11 mouse cellular contexts compared by ENCODE assay signal in genomic region chr8:115529568-115530342, GRCm38 (mm10).
A peak's percentile ranks its signal among the peaks of the same experiment; 100 is the strongest.
DNase-seq lines count a peak whose midpoint lies in the region; ATAC-seq and TF ChIP-seq lines count a peak whose summit lies in the region.
"Had no signal": no experiment of that assay in that cellular context is flagged by ENCODE, and none has a peak within 500 bp of the region (broad histone marks: within the 10 kb centered on the region; RNA-seq: fewer than 3 reads in every experiment).

No protein-coding gene starts in this region.

- no peak overlapping the region for H3K4me3 ChIP-seq in forebrain, embryonic 13.5 days
- no peak overlapping the region for H3K4me3 ChIP-seq in midbrain, postnatal 0 days (ENCODE audit: low read depth, low read length)
- H3K4me3 ChIP-seq: erythroblast, embryonic 14.5 days had no signal

- no peak for ATAC-seq in forebrain, embryonic 13.5 days
- no peak for ATAC-seq in midbrain, postnatal 0 days (ENCODE audit: low FRiP score)

- TF ChIP-seq CTCF in midbrain, postnatal 0 days (IDR thresholded peaks at IDR 0.05) = no peak

- DNase-seq in left cerebral cortex, adult 11 months (ENCODE audit: low spot score) = peak; percentile 13
- no peak for DNase-seq in left cerebral cortex, postnatal 4 days
- peak; percentile 77 for DNase-seq in brain, adult 2 months (ENCODE audit: low read depth, low spot score)
- peak; percentile 55 for DNase-seq in induced T-regulatory cell, adult 2 months (ENCODE audit: low read depth)
- peak; percentile 7 for DNase-seq in lung, postnatal 14 days
- no peak for DNase-seq in gastrocnemius, postnatal 4 days (ENCODE audit: low spot score in 2 of 2)
- DNase-seq in midbrain, postnatal 0 days (ENCODE audit: low spot score) = no peak

- H3K9ac ChIP-seq in forebrain, embryonic 13.5 days = no peak overlapping the region
- H3K9ac ChIP-seq in midbrain, postnatal 0 days (replicated peaks; ENCODE audit: low read length, poor library complexity, severe bottlenecking) = no peak overlapping the region

- WGBS in forebrain, embryonic 13.5 days = 65% methylated on average over 14 of the region's 14 CpGs
- WGBS in midbrain, postnatal 0 days = 47% methylated on average over 14 of the region's 14 CpGs

- no peak overlapping the region for H3K27ac ChIP-seq in forebrain, embryonic 13.5 days
- H3K27ac ChIP-seq in midbrain, postnatal 0 days (ENCODE audit: low read depth, low read length) = no peak overlapping the region
- H3K27ac ChIP-seq: macrophage had no signal

- H3K4me2 ChIP-seq in forebrain, embryonic 13.5 days = no peak overlapping the region
- H3K4me2 ChIP-seq in midbrain, postnatal 0 days (ENCODE audit: low read depth, low read length, poor library complexity, severe bottlenecking) = no peak overlapping the region

- no peaks in the 10 kb centered on the region for H3K4me1 ChIP-seq in forebrain, embryonic 13.5 days
- no peaks in the 10 kb centered on the region for H3K4me1 ChIP-seq in midbrain, postnatal 0 days (ENCODE audit: insufficient read depth, low read length)

- H3K27me3 ChIP-seq in forebrain, embryonic 13.5 days = no peaks in the 10 kb centered on the region
- H3K27me3 ChIP-seq in midbrain, postnatal 0 days (ENCODE audit: insufficient read depth, low read length) = no peaks in the 10 kb centered on the region

- intact Hi-C loops in left cerebral cortex, postnatal 4 days (cut with DNase I) = no loop called here

- no peaks in the 10 kb centered on the region for H3K9me3 ChIP-seq in forebrain, embryonic 13.5 days (replicated peaks)
- H3K9me3 ChIP-seq in midbrain, postnatal 0 days (ENCODE audit: low read length) = no peaks in the 10 kb centered on the region

- H3K36me3 ChIP-seq in forebrain, embryonic 13.5 days (ENCODE audit: poor library complexity, severe bottlenecking) = no peaks in the 10 kb centered on the region
- no peaks in the 10 kb centered on the region for H3K36me3 ChIP-seq in midbrain, postnatal 0 days (ENCODE audit: insufficient read depth, low read length)
- H3K36me3 ChIP-seq: G1E had no signal

Comparison
In these comparisons a context has a peak if more than half of its experiments do, and no peak if none do; other contexts are left out.
1. DNase-seq: peak in left cerebral cortex, adult 11 months (single experiment), brain, adult 2 months (single experiment), induced T-regulatory cell, adult 2 months (single experiment) and lung, postnatal 14 days (single experiment); none in left cerebral cortex, postnatal 4 days (single experiment), gastrocnemius, postnatal 4 days (0 of 2) and midbrain, postnatal 0 days (single experiment).